Mouse (Mus musculus) left cerebral cortex, postnatal 25 days (tissue): ENCODE data around the gene March1. TPM values are rescaled to one million over a fixed set of nuclear protein-coding genes. Genes with fewer than 3 reads are reported as not detected.

Source experiments
- DNase-seq, 2 experiments: peaks; one replicate each; pipeline ENCODE4 v3.0.0; 2022; ENCODE audit warnings: low spot score in 2 of 2, mixed read lengths in 1 of 2
- intact Hi-C: fragments of 180-260 bp; cut with DNase I; formaldehyde crosslinking; loops from one replicate; pipeline ENCODE4 v1.15.1; 2025
- total RNA-seq, 2 experiments: library from RNA; stranded (reverse); gene quantifications; 2 replicates each; pipeline ENCODE4 v1.2.3; 2021

Gene March1
- total RNA-seq, 2 experiments from 2014 or later: 42.8 to 46.1 TPM

- DNase-seq: no peak
- intact Hi-C loops: no loop called here
Measured at GRCm38 (mm10) chr8:66476880-66477279, 859.2 kb downstream of the March1 start.

DNA sequence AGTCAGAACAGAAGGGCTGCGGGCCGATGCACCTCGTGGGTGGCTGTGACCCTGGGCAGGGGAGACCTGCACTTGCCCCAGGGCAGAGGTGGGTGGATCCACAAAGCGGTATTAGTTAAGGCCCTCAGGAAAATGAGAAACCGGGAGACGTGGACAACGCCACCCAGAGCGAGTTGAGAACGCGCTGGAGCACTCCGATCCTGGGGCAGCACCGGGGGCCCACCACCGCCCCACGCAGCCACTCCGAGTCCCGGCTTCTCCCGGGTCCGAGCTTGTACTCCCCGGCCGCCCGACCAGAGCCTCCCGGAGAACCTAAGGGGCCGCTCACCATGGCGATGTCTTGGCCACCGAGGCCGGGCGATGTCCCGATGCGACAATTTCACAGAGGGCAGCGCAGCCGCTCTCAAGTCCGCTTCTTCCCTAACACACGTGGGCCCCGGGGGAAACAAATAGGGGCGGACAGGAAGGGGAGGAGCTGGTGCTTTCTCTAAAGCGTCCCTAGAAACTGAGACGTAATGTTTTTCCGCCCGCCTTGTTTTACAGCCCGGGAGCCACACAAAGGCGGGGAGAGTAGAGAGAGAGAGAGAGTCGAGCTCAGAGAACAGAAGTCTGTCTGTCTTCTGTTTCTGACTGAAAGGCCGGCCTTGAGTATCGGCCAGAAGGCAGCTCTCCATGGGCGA lies 868.5 kb downstream of the March1 start, which contains the start of gene Tma16:
Gene Tma16 (minus strand): TSS at position 447 of the 680 bp plus-strand sequence.
- peak; percentile 82 to 85 for DNase-seq

GRCm38 (mm10) chr8:66488556-66488955 lies 870.9 kb downstream of the March1 start:
- no peak for DNase-seq
- intact Hi-C loops: no loop called here

More for the DNA sequence above, 868.5 kb downstream of the March1 start, which contains the start of gene Tma16:
- intact Hi-C loops: no loop called here

DNA sequence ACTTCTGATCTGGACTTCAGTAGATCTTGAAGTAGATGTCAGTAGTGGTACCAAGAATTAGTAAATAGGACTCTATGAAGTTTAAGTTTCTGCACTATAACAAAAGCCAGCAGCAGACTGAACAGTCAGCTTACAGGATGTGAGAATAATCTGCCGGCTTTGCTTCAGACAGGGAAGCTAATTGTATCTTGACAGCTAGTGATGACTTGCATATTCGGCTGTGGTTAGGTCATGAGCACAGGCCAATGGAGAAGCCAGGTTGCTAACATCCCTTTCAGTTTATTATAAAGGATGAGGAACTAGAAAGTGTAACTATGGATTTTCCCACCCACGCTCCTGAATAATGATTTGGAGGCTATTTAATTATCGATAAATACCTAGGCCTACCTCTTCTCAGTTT lies 872.9 kb downstream of the March1 start:
- intact Hi-C loops: no loop called here
- no peak for DNase-seq

DNA sequence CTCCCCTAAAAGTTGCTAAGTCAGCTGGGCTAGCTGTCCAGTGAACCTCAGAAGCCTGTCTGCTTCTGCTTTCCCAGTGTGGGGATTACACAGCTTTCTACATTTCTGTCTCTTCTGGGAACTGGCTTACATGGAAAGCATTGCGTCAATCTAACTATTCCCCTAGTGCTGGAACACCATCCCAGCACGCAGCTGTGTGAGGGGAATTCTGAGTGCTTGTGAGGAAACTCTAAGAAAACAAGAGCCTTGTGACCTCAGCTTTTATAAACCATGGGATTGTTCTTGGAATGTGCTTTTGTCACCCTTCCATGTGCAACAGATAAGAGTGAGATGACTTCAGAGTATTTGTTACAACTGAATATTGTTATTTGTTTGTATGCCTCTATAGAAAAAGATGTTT lies 876.8 kb downstream of the March1 start:
- DNase-seq: no peak
- intact Hi-C loops: loop anchor here (2.0 kb wide), 1 partner anchor 1358 kb away; no protein-coding TSS in a partner anchor

- intact Hi-C loops: loop anchor here (2.0 to 5.0 kb wide), 5 partner anchors 45 to 1533 kb away; no protein-coding TSS in a partner anchor
- peak; percentile 74 to 85 for DNase-seq
Measured at GRCm38 (mm10) chr8:66495726-66496125, 878.0 kb downstream of the March1 start.

DNA sequence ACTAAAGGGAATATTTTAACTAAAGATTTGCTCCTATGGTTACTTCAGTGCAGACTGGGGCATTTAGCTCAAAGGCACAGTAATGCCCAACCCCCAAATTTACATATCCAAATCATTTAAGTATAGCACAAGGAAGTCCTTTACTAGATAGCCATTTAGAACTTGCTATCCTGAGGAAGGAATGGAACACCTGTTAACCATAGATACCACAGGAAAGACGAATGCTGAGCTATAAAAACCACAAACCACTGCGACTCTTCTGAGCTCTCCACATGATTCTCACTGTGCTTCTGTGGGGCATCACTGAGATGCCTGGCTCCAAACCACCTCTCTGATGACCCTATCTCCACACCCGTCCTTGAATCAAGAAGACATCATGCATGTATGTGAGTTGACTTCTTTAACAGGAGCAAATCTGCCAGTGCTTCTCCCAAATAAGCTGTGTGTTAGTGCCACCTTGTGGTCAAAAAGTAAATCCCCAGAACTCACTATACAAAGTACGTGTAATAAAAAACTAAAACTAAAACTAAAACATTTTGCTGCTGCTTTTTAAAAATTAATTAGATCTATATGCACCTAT lies 879.4 kb downstream of the March1 start:
- intact Hi-C loops: loop anchor here (2.0 to 5.0 kb wide), 4 partner anchors 46 to 1535 kb away; no protein-coding TSS in a partner anchor
- peak; percentile 46 to 70 for DNase-seq

- intact Hi-C loops: no loop called here
- no peak for DNase-seq
Measured at GRCm38 (mm10) chr8:66503381-66503780, 885.7 kb downstream of the March1 start.

GRCm38 (mm10) chr8:66511537-66511936 lies 893.8 kb downstream of the March1 start, which contains the start of gene Tktl2:
Tktl2 (plus strand) TSS chr8:66511756.
- no peak for DNase-seq

GRCm38 (mm10) chr8:66519149-66519548 lies 901.4 kb downstream of the March1 start:
- intact Hi-C loops: no loop called here
- DNase-seq: no peak

More at GRCm38 (mm10) chr8:66511537-66511936, 893.8 kb downstream of the March1 start, which contains the start of gene Tktl2:
- intact Hi-C loops: no loop called here

DNA sequence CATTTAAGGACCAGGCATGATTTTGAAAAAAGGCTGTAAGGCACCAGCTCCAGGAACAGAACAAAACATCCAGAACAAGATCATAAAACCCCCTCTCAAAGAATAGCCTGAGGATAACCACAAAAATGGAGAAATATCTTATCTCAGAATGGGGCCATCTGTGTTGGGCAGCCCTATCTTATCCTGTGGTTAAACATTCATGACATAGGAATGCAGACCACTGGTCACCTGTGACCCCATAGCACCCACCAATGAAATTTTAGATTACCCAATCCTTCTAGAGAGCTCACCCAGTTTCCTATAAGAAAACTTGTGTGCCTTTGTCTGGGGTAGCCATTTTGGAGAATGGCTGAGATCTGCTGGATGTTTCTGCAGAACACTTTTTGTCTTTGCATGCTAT lies 902.9 kb downstream of the March1 start:
- intact Hi-C loops: no loop called here
- no peak for DNase-seq
